Mouse (Mus musculus) neural tube, embryonic 15.5 days (tissue): ENCODE results near the gene Ppp1r14b. TPM values are rescaled to one million over a fixed set of nuclear protein-coding genes. Genes with fewer than 3 reads are reported as not detected.

Experiments
- ATAC-seq: fragments of 200-750 bp; cut with Nextera tagmentation; 2 replicates; pipeline ENCODE4 v1.8.0; 2017; ENCODE audit warnings: mild to moderate bottlenecking, moderate TSS enrichment, moderate library complexity; ENCODE audit not compliant: low FRiP score
- H3K27ac ChIP-seq: fragments of 300-500 bp; sonication (generic); replicated peaks from 2 replicates; pipeline ENCODE4 v1.5.1; 2015; ENCODE audit warnings: mild to moderate bottlenecking, inconsistent platforms
- H3K27me3 ChIP-seq: fragments of 300-500 bp; sonication (generic); replicated peaks from 2 replicates; pipeline ENCODE4 v1.6.1; 2015; ENCODE audit warnings: inconsistent platforms
- H3K36me3 ChIP-seq: fragments of 300-500 bp; sonication (generic); 2 replicates; pipeline ENCODE4 v1.6.1; 2015; ENCODE audit warnings: inconsistent platforms
- H3K4me1 ChIP-seq: fragments of 300-500 bp; sonication (generic); 2 replicates; pipeline ENCODE4 v1.6.1; 2015; ENCODE audit warnings: inconsistent platforms
- H3K4me2 ChIP-seq: fragments of 300-500 bp; sonication (generic); 2 replicates; pipeline ENCODE4 v1.6.1; 2015; ENCODE audit warnings: inconsistent platforms, mild to moderate bottlenecking, moderate library complexity
- H3K4me3 ChIP-seq: fragments of 300-500 bp; sonication (generic); replicated peaks from 2 replicates; pipeline ENCODE4 v1.5.1; 2015; ENCODE audit warnings: mild to moderate bottlenecking, inconsistent platforms
- H3K9ac ChIP-seq: fragments of 300-500 bp; sonication (generic); replicated peaks from 2 replicates; pipeline ENCODE4 v1.6.1; 2015; ENCODE audit warnings: mild to moderate bottlenecking, inconsistent platforms
- H3K9me3 ChIP-seq: fragments of 300-500 bp; sonication (generic); replicated peaks from 2 replicates; pipeline ENCODE4 v1.6.1; 2016; ENCODE audit warnings: inconsistent platforms
- WGBS: fragments of 180-500 bp; shearing (Covaris S2); methylation state at CpG from one replicate; pipeline ENCODE4 v1.1.7; 2015; ENCODE audit warnings: mixed read lengths; 5-methylcytosine and 5-hydroxymethylcytosine counted together
- polyA plus RNA-seq: library from polyadenylated mRNA; unstranded; fragments of >200 nt; fragmentation: Nextera tagmentation; extraction: Ambion mirVana; gene quantifications from 2 replicates; pipeline ENCODE4 v1.2.1, GENCODE M21; 2015

Gene Ppp1r14b
- polyA plus RNA-seq, 1 experiment from 2014 or later, result 159 TPM

DNA sequence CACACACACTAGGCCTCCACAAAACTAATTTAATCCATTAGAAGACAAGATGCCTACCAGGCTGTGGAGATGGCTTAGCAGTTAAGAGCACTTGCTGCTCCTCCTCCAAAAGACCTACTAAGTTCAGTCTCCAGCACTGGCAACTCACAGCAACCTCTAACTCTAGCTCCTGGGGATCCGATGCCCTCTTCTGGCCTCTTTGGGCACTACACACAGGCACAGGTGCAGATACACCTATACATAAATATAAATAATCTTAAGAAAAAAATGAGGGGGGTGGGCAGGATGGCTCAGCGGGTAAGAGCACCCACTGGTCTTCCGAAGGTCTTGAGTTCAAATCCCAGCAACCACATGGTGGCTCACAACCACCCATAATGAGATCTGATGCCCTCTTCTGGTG lies 38.5 kb upstream of the Ppp1r14b start:
- Histone ChIP-seq H3K4me3 (no peak overlapping the region), H3K9ac (no peak overlapping the region), H3K36me3 (0 out of 2 replicates have a peak, but pooled peaks cover 6% of the 10 kb centered on the region), H3K9me3 (no peaks in the 10 kb centered on the region), H3K4me1 (peaks cover 54% of the 10 kb centered on the region), H3K4me2 (no peak overlapping the region), H3K27me3 (peaks cover 52% of the 10 kb centered on the region), H3K27ac (no peak overlapping the region)
- no peak for ATAC-seq
- 27% methylated on average over 3 of the region's 3 CpGs for WGBS

DNA sequence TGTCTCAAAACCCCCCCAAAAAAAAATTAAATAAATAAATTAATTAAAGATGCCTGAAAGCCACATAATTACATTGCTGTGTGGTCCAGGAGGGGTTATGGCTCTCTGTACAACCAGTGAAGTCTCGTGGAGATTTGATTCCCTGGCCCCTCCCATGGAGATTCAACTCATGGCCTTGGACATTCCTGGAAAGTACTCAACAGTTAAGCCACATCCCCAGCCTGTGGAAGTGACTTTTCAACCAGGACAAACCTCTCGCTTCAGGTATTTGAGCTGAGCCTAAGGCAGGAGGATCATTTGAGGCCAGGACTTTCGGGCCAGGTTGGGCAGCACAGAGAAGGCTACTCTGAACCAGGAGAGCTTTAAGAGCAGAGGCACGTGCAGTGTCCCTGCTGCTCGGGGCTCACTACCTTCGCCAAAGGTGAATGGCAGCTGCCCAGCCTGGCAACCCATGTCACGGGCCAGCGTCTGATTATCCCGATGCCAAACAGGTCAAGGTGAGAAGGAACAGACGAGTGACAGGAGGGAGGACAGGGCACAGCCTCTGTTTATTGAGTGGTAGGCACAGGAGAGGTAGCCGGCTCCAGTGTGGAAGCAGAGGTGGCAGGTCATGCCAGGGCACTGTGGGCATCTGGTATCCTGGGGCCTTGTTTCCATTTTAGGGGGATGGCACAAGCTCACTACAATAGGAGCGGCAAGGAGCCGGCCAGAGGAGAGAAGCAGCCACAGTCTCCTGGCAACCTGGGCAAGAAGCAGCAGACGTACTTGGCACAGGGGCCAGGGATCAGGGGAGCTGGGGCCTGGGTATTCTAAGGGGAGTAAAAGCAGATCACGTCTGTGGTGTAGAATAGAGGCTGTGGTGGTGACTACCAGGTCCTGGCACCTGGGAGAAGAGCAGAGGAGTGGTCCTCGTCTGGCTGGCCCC lies 37.0 kb upstream of the Ppp1r14b start:
- Histone ChIP-seq H3K36me3 (0 out of 2 replicates have a peak, but pooled peaks cover 6% of the 10 kb centered on the region), H3K27me3 (peaks cover 37% of the 10 kb centered on the region), H3K4me1 (peaks cover 61% of the 10 kb centered on the region), H3K9me3 (no peaks in the 10 kb centered on the region), H3K4me3 (no peak overlapping the region), H3K9ac (0 out of 2 replicates have a peak overlapping the region, but pooled peaks have one; percentile 7), H3K27ac (no peak overlapping the region), H3K4me2 (peak overlapping the region; percentile 99; the same call in 1 of the 2 replicates)
- no peak for ATAC-seq
- 79% methylated on average over 16 of the region's 16 CpGs for WGBS

DNA sequence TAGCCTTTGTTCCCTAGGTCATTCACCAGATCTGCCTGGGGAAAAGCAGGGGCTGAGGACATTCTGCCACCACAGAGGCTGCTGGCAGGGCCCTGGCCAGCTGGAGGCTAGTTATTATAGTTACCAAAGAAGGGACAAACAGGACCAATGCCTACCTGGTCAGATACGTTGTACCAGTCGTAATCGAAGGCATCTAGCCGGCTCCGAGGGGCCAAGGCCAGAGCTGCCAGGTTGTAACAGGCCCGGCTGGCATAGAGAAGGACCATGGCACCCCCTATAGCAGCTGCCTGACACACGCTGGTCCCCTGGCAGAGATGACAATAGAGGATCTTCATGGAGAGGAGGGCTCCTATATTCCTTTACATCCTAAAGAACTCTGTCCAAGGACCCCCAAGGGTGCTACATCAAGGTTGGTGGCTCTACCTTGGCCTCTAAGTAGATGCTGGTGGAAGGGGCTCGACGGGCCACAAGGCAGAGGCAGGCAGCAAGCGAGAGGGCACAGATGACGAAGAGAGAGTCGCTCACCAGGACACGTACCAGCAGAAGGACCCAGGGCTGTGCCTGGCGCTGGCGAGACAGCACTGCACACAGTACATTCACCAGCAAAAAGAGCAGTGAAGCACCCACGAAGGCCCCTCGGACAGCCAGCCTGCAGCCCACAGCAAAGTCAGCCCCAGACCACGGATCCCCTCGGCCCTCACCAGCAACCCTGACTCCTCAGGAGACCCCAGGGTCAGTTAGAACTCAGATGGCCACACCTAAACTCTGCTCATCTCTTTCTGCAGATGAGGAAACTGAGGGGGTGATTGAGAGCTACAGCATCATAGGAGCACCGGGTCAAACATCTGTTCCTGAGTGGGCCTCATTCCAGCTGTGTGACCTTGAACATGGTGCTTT lies 35.4 kb upstream of the Ppp1r14b start:
- WGBS, result 93% methylated on average over 20 of the region's 20 CpGs
- ATAC-seq, result no peak

DNA sequence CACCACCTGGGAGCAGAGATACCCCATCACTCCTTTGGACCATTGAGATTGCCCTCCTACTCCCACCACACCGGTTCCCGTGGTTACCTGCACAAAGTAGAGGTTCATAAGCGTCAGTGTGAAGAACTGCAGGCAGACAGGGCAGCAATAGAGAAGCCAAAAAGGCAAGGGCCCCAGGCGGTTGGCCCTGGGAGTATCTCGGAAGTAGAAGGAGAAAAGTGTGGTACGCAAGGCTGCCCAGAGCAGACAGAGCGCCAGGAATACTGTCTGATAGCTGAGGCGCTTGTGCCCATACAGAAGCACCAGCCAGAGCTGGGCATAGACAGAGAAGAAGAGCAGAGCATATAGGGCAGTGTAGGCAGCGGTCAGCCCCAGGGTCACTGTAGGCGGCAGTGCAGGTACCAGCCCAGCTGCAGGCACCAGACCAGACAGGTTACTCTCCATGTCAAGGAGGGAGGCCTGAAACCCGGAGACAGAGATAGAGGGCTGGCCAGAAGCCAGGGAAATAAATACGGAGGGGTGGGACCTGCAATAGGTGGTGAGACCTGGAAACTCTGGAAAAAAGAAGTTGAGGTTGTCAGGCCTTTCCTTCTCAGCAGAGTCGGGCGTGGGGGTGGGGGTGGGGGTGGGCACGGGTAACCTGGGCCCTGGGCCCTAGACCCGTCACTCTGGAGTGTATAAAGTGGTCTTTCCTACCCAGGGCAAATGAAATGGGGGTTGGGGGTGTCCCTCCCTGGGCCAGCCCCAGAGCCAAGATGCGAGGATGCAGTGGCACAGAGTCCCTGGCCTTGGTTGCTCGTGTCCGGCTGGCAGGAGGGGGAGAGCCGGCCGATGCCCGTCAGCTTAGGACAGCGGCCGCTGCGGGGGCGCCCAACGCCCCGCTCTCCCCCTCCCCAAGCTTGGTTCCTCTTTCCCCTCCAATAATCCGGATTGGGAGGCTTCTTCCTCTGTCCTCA lies 34.1 kb upstream of the Ppp1r14b start:
- Histone ChIP-seq H3K27ac (peak overlapping the region; percentile 96), H3K9me3 (no peaks in the 10 kb centered on the region), H3K4me1 (peaks cover 56% of the 10 kb centered on the region), H3K4me2 (peak overlapping the region; percentile 99), H3K4me3 (peak overlapping the region; percentile 78), H3K9ac (peak overlapping the region; percentile 97), H3K36me3 (peaks cover 8% of the 10 kb centered on the region; the same call in 1 of the 2 replicates), H3K27me3 (peaks cover 18% of the 10 kb centered on the region)
- whole genome bisulfite sequencing, result 23% methylated on average over 28 of the region's 29 CpGs
- peak; percentile 16; the same call in 1 of the 2 replicates for ATAC-seq

More for the DNA sequence above, 35.4 kb upstream of the Ppp1r14b start:
- Histone ChIP-seq H3K27ac (no peak overlapping the region), H3K4me1 (peaks cover 58% of the 10 kb centered on the region), H3K9me3 (no peaks in the 10 kb centered on the region), H3K4me3 (peak overlapping the region; percentile 78), H3K9ac (peak overlapping the region; percentile 40), H3K27me3 (peaks cover 29% of the 10 kb centered on the region), H3K4me2 (peak overlapping the region; percentile 99), H3K36me3 (0 out of 2 replicates have a peak, but pooled peaks cover 6% of the 10 kb centered on the region)

DNA sequence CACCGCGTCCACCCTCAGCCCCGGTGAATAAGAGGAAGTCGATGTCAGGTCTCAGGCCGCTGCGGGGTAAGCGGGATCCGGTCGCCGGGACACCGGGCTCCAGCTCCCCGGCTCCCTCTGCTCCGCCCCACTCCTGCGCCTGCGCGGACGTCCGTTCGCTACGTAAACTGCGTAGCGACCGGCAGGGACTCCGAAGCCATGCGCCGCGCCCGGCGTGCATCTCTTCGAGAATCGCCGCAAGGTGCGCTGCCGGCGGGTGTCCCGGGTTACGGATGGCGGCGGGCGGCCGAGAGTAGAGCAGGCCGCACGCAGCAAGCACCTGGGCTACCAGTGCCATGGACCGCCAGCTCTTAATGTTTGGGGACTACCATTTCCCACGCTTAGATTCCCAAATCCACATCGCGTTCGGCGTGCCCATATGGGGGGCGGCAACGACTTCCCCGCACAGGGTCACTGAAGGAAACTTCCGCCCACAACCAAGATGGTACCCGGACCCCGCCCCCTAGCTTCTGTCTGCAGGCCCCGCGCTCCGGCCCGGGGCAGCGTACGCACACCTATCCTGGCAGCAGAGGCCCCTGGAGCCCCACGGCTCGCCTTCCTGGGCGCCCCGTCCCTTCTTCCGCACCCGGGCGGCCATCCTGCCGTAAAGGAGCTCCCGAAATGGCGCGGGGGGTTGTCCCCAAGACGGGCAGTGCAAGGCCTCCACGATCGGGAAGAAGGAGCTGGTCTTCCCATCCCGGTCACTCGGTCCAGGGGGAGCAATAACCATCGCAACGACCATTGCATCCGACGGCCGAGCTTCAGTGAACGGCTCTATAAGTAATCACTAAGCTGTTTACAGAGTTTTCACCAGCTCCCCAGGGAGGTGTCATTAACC lies 33.2 kb upstream of the Ppp1r14b start, which contains the start of gene Bad:
Gene Bad, plus strand, starts transcription at position 490 of the 877 bp plus-strand sequence.
- H3K4me2 ChIP-seq, result peak within 1 kb of the TSS; percentile 99
- WGBS, result under 1% methylated on average over 82 of the region's 83 CpGs

DNA sequence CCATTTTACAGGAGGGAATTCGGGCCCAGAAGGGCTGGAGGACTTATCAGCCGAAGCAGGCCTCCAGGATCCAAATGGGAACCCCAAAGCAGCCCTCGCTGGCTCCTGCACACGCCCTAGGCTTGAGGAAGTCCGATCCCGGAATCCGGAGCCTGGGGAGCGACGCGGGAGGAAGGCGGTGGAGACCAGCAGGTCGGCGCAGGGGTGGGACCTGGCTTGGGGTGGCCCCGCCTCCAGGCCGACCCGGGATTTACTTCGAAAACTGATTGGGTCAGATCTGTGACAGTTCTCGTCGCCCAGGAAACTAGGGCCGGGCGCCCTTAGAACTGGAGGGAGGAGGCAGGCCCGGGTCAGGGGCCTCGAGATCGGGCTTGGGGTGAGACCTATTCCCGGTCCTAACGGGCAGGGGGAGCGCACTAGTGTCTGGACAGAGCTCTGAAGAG lies 32.5 kb upstream of the Ppp1r14b start, which contains the start of gene Gpr137:
Gene Gpr137, minus strand, starts transcription at position 232 of the 443 bp plus-strand sequence.
- peak; percentile 87 for ATAC-seq
- Histone ChIP-seq H3K27ac (peak within 1 kb of the TSS; percentile 96), H3K9ac (peak within 1 kb of the TSS; percentile 97), H3K9me3 (no peaks in the 10 kb centered on the region), H3K4me1 (peaks cover 56% of the 10 kb centered on the region), H3K4me3 (peak within 1 kb of the TSS; percentile 78), H3K27me3 (peaks cover 5% of the 10 kb centered on the region; the same call in 1 of the 2 replicates), H3K4me2 (peak within 1 kb of the TSS; percentile 99), H3K36me3 (peaks cover 17% of the 10 kb centered on the region; the same call in 1 of the 2 replicates)
- under 1% methylated on average over 27 of the region's 27 CpGs for WGBS

More for the DNA sequence above, 33.2 kb upstream of the Ppp1r14b start, which contains the start of gene Bad:
- peak; percentile 87 for ATAC-seq
- Histone ChIP-seq H3K36me3 (peaks cover 15% of the 10 kb centered on the region; the same call in 1 of the 2 replicates), H3K9me3 (no peaks in the 10 kb centered on the region), H3K27ac (peak within 1 kb of the TSS; percentile 96), H3K4me3 (peak within 1 kb of the TSS; percentile 78), H3K4me1 (peaks cover 56% of the 10 kb centered on the region), H3K9ac (peak within 1 kb of the TSS; percentile 97), H3K27me3 (peaks cover 10% of the 10 kb centered on the region; the same call in 1 of the 2 replicates)

DNA sequence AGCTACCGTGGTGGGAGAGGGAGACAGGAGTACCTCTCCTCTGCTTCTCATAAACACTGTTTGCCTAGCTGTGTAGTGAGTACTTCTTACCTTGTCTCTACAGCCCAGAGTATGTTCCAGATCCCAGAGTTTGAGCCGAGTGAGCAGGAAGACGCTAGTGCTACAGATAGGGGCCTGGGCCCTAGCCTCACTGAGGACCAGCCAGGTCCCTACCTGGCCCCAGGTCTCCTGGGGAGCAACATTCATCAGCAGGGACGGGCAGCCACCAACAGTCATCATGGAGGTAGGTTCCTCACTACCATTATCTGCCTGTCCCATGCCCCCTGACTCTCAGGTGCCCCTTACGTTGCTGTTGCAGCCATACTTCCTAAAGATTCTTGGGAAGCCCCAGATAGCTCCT lies 32.0 kb upstream of the Ppp1r14b start:
- H3K4me2 ChIP-seq, result peak overlapping the region; percentile 99
- peak overlapping the region; percentile 78 for H3K4me3 ChIP-seq
- 32% methylated on average over 5 of the region's 5 CpGs for WGBS
- H3K9me3 ChIP-seq, result no peaks in the 10 kb centered on the region
- H3K27ac ChIP-seq, result peak overlapping the region; percentile 96
- H3K9ac ChIP-seq, result peak overlapping the region; percentile 97
- H3K36me3 ChIP-seq, result peaks cover 14% of the 10 kb centered on the region; the same call in 1 of the 2 replicates
- H3K27me3 ChIP-seq, result 0 out of 2 replicates have a peak, but pooled peaks cover 1% of the 10 kb centered on the region
- no peak; the same call in 1 of the 2 replicates for ATAC-seq
- H3K4me1 ChIP-seq, result peaks cover 53% of the 10 kb centered on the region

DNA sequence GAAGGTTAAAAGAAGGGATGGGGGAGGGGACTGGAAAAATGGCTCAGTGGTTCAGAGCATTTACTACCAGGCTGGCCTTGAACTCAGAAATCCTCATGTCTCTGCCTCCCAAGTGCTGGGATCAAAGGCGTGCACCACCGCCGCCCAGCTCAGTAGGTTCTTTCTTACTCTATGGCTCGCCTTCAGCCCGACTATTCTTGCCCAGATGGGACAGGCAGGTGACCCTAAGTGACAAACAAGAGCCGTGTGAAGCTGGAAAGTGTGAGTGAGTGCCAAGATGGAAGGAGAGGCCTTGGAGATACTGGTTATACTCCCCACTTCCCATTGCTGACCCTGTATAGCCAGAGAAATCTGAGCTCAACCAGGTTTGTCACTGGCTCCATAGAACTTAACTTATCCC lies 31.1 kb upstream of the Ppp1r14b start:
- peaks cover 11% of the 10 kb centered on the region; the same call in 1 of the 2 replicates for H3K36me3 ChIP-seq
- no peak overlapping the region for H3K4me3 ChIP-seq
- no peak for ATAC-seq
- no peaks in the 10 kb centered on the region for H3K27me3 ChIP-seq
- H3K4me1 ChIP-seq, result peaks cover 43% of the 10 kb centered on the region
- H3K27ac ChIP-seq, result no peak overlapping the region
- no peak overlapping the region for H3K9ac ChIP-seq
- H3K4me2 ChIP-seq, result 0 out of 2 replicates have a peak overlapping the region, but pooled peaks have one; percentile 5
- no peaks in the 10 kb centered on the region for H3K9me3 ChIP-seq
- WGBS, result 91% methylated on average over 6 of the region's 6 CpGs

DNA sequence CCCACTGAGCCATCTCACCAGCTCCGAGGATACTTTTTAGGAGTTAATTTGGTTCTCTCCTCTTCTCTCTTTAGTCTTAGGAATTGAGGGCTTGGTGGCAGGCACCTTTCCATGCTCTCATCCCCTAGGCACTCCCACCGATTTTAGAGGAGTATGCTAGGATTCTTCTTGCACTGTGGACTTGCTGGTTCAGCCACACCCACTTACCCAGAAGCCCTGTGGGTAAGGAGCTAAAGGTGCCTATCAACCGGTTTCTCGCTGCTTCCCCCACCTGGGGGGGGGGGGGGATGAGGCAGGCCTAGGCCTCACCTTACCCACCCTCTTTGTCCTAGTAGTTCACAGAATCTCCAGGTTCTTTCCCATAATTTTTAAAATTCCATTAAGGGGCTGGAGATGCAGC lies 27.0 kb upstream of the Ppp1r14b start:
- H3K9me3 ChIP-seq, result no peaks in the 10 kb centered on the region
- no peak for ATAC-seq
- H3K9ac ChIP-seq, result no peak overlapping the region
- whole genome bisulfite sequencing, result 45% methylated on average over 4 of the region's 4 CpGs
- H3K4me2 ChIP-seq, result no peak overlapping the region
- no peaks in the 10 kb centered on the region for H3K27me3 ChIP-seq
- H3K4me3 ChIP-seq, result no peak overlapping the region
- H3K36me3 ChIP-seq, result peaks cover 11% of the 10 kb centered on the region; the same call in 1 of the 2 replicates
- peaks cover 38% of the 10 kb centered on the region for H3K4me1 ChIP-seq
- no peak overlapping the region for H3K27ac ChIP-seq
